Mouse (Mus musculus) neural tube, embryonic 11.5 days (tissue): ENCODE data around the gene Ick. TPM values are rescaled to one million over a fixed set of nuclear protein-coding genes. Genes with fewer than 3 reads are reported as not detected.
"Not testable (repeated sequence)": the region's sequence is repeated elsewhere in the genome, so short reads cannot be mapped to it uniquely, and the experiment has no call there.

Experiments
- ATAC-seq: fragments of 200-750 bp; cut with Nextera tagmentation; 2 replicates; pipeline ENCODE4 v1.8.0; 2017; ENCODE audit warnings: moderate number of reproducible peaks, mild to moderate bottlenecking, moderate TSS enrichment, moderate library complexity; ENCODE audit not compliant: insufficient read depth, low FRiP score, low TSS enrichment
- DNase-seq: peaks from one replicate; pipeline ENCODE4 v3.0.0-alpha.2; 2015; ENCODE audit warnings: low spot score
- H3K27ac ChIP-seq: fragments of 300-500 bp; sonication (generic); 2 replicates; pipeline ENCODE4 v1.5.1; 2014; ENCODE audit warnings: low read depth, mild to moderate bottlenecking, low read length
- H3K27me3 ChIP-seq: fragments of 300-500 bp; sonication (generic); 2 replicates; pipeline ENCODE4 v1.6.1; 2014; ENCODE audit warnings: mild to moderate bottlenecking, low read length, mixed read lengths; ENCODE audit not compliant: control insufficient read depth, insufficient read depth
- H3K36me3 ChIP-seq: fragments of 300-500 bp; sonication (generic); 2 replicates; pipeline ENCODE4 v1.6.1; 2014; ENCODE audit warnings: mild to moderate bottlenecking, low read length, moderate library complexity, mixed read lengths; ENCODE audit not compliant: control insufficient read depth, insufficient read depth
- H3K4me1 ChIP-seq: fragments of 300-500 bp; sonication (generic); 2 replicates; pipeline ENCODE4 v1.6.1; 2014; ENCODE audit warnings: low read length, mixed read lengths; ENCODE audit not compliant: control insufficient read depth, insufficient read depth
- H3K4me2 ChIP-seq: fragments of 300-500 bp; sonication (generic); 2 replicates; pipeline ENCODE4 v1.6.1; 2014; ENCODE audit warnings: low read depth, mild to moderate bottlenecking, moderate library complexity
- H3K4me3 ChIP-seq: fragments of 300-500 bp; sonication (generic); 2 replicates; pipeline ENCODE4 v1.5.1; 2014; ENCODE audit warnings: low read depth, low read length
- H3K9ac ChIP-seq: fragments of 300-500 bp; sonication (generic); 2 replicates; pipeline ENCODE4 v1.6.1; 2014; ENCODE audit warnings: mild to moderate bottlenecking, low read length
- H3K9me3 ChIP-seq: fragments of 300-500 bp; sonication (generic); 2 replicates; pipeline ENCODE4 v1.6.1; 2016; ENCODE audit warnings: low read length; ENCODE audit not compliant: control insufficient read depth
- WGBS: fragments of 180-500 bp; shearing (Covaris S2); extraction: QIAGEN DNeasy Blood & Tissue Kit; methylation state at CpG from one replicate; pipeline ENCODE4 v1.1.7; 2014; 5-methylcytosine and 5-hydroxymethylcytosine counted together
- polyA plus RNA-seq: library from polyadenylated mRNA; unstranded; fragments of >200 nt; fragmentation: Nextera tagmentation; extraction: Ambion mirVana; gene quantifications from 2 replicates; pipeline ENCODE4 v1.2.1, GENCODE M21; 2014

Ick gene
- polyA plus RNA-seq, 1 experiment from 2014 or later, result 35.9 TPM

- DNase-seq, result no peak
Measured at GRCm38 (mm10) chr9:78178197-78178596, 69.2 kb downstream of the Ick start.

GRCm38 (mm10) chr9:78179071-78179470 is 70.1 kb downstream of the Ick start:
- H3K27me3 ChIP-seq, result no peaks in the 10 kb centered on the region
- H3K4me2 ChIP-seq, result no peak overlapping the region
- no peaks in the 10 kb centered on the region for H3K4me1 ChIP-seq
- no peak overlapping the region for H3K27ac ChIP-seq
- 92% methylated on average over 2 of the region's 2 CpGs for WGBS
- no peak overlapping the region for H3K4me3 ChIP-seq
- no peak for DNase-seq
- H3K9me3 ChIP-seq, result no peaks in the 10 kb centered on the region
- no peak for ATAC-seq
- no peak overlapping the region for H3K9ac ChIP-seq
- H3K36me3 ChIP-seq, result no peaks in the 10 kb centered on the region

More at GRCm38 (mm10) chr9:78178197-78178596, 69.2 kb downstream of the Ick start:
- 89% methylated on average over 5 of the region's 5 CpGs for WGBS
- H3K27ac ChIP-seq, result no peak overlapping the region
- H3K4me1 ChIP-seq, result no peaks in the 10 kb centered on the region
- no peak overlapping the region for H3K4me2 ChIP-seq
- H3K36me3 ChIP-seq, result no peaks in the 10 kb centered on the region
- H3K9me3 ChIP-seq, result no peaks in the 10 kb centered on the region
- ATAC-seq, result no peak
- H3K27me3 ChIP-seq, result no peaks in the 10 kb centered on the region
- H3K4me3 ChIP-seq, result no peak overlapping the region
- no peak overlapping the region for H3K9ac ChIP-seq

GRCm38 (mm10) chr9:78182474-78182873 is 73.5 kb downstream of the Ick start, which contains the start of gene Gsta4:
Gene Gsta4 (plus strand): TSS chr9:78182774.
- H3K27ac ChIP-seq, H3K27me3 ChIP-seq, ATAC-seq, H3K4me1 ChIP-seq, H3K4me3 ChIP-seq, H3K36me3 ChIP-seq, H3K9me3 ChIP-seq, H3K4me2 ChIP-seq, DNase-seq, H3K9ac ChIP-seq: not testable (repeated sequence)
- 89% methylated on average over 4 of the region's 7 CpGs for WGBS

GRCm38 (mm10) chr9:78185686-78186085 is 76.7 kb downstream of the Ick start:
- Histone ChIP-seq H3K9ac (no peak overlapping the region), H3K4me2 (no peak overlapping the region), H3K27me3 (no peaks in the 10 kb centered on the region), H3K9me3 (no peaks in the 10 kb centered on the region), H3K36me3 (no peaks in the 10 kb centered on the region), H3K27ac (no peak overlapping the region), H3K4me3 (no peak overlapping the region), H3K4me1 (peaks cover under 1% of the 10 kb centered on the region; the same call in 1 of the 2 replicates)
- DNase-seq (no peak), ATAC-seq (no peak)
- 93% methylated on average over 9 of the region's 9 CpGs for WGBS

- no peaks in the 10 kb centered on the region for H3K9me3 ChIP-seq
- DNase-seq (no peak), ATAC-seq (no peak)
- H3K27ac ChIP-seq, result no peak overlapping the region
- 73% methylated on average over 8 of the region's 8 CpGs for WGBS
- H3K4me2 ChIP-seq, result no peak overlapping the region
- peaks cover 3% of the 10 kb centered on the region; the same call in 1 of the 2 replicates for H3K4me1 ChIP-seq
- H3K36me3 ChIP-seq, result no peaks in the 10 kb centered on the region
- no peak overlapping the region for H3K4me3 ChIP-seq
- no peak overlapping the region for H3K9ac ChIP-seq
- H3K27me3 ChIP-seq, result no peaks in the 10 kb centered on the region
Measured at GRCm38 (mm10) chr9:78188910-78189309, 79.9 kb downstream of the Ick start.

GRCm38 (mm10) chr9:78190651-78191634 is 82.0 kb downstream of the Ick start:
- Histone ChIP-seq H3K27me3 (no peaks in the 10 kb centered on the region), H3K27ac (no peak overlapping the region), H3K4me2 (peak overlapping the region; percentile 60), H3K9me3 (no peaks in the 10 kb centered on the region), H3K4me3 (peak overlapping the region; percentile 33), H3K36me3 (no peaks in the 10 kb centered on the region), H3K9ac (no peak overlapping the region), H3K4me1 (peaks cover 3% of the 10 kb centered on the region; the same call in 1 of the 2 replicates)
- DNase-seq (peak; percentile 26), ATAC-seq (no peak)
- WGBS, result 3% methylated on average over 19 of the region's 19 CpGs

GRCm38 (mm10) chr9:78191736-78192135 is 82.7 kb downstream of the Ick start:
- H3K9ac ChIP-seq, result no peak overlapping the region
- no peak overlapping the region for H3K27ac ChIP-seq
- ATAC-seq, result no peak
- peak overlapping the region; percentile 60 for H3K4me2 ChIP-seq
- WGBS, result under 1% methylated on average over 18 of the region's 18 CpGs
- H3K36me3 ChIP-seq, result no peaks in the 10 kb centered on the region
- H3K27me3 ChIP-seq, result no peaks in the 10 kb centered on the region
- peak; percentile 84 for DNase-seq
- H3K4me3 ChIP-seq, result peak overlapping the region; percentile 33
- no peaks in the 10 kb centered on the region for H3K9me3 ChIP-seq
- H3K4me1 ChIP-seq, result peaks cover 3% of the 10 kb centered on the region; the same call in 1 of the 2 replicates

GRCm38 (mm10) chr9:78193902-78194597 is 85.1 kb downstream of the Ick start:
- H3K27ac ChIP-seq, result no peak overlapping the region
- H3K4me3 ChIP-seq, result no peak overlapping the region
- ATAC-seq (no peak), DNase-seq (no peak)
- H3K9me3 ChIP-seq, result no peaks in the 10 kb centered on the region
- no peaks in the 10 kb centered on the region for H3K36me3 ChIP-seq
- no peak overlapping the region for H3K9ac ChIP-seq
- no peak overlapping the region for H3K4me2 ChIP-seq
- peaks cover 3% of the 10 kb centered on the region; the same call in 1 of the 2 replicates for H3K4me1 ChIP-seq
- no peaks in the 10 kb centered on the region for H3K27me3 ChIP-seq
- WGBS, result 53% methylated on average over 9 of the region's 9 CpGs
